Mouse (Mus musculus) G1E (cell line): ENCODE results near the gene Cox14.

Source experiments
- CTCF ChIP-seq: IDR thresholded peaks from 2 replicates; pipeline ENCODE4 v1.5.1; 2012; ENCODE audit warnings: low read depth, low read length, inconsistent platforms, mixed read lengths
- GATA1 ChIP-seq: IDR thresholded peaks from 2 replicates; pipeline ENCODE4 v1.6.1; 2012; ENCODE audit warnings: borderline replicate concordance, low read length, inconsistent platforms, mixed read lengths
- POLR2AphosphoS5 ChIP-seq: IDR thresholded peaks from 2 replicates; pipeline ENCODE4 v1.6.1; 2012; ENCODE audit warnings: low read depth, low read length, inconsistent platforms; ENCODE audit not compliant: insufficient replicate concordance
- TAL1 ChIP-seq: conservative IDR thresholded peaks from 2 replicates; pipeline ENCODE4 v1.6.1; 2012; ENCODE audit warnings: low read depth, low read length, inconsistent platforms, mixed read lengths

DNA sequence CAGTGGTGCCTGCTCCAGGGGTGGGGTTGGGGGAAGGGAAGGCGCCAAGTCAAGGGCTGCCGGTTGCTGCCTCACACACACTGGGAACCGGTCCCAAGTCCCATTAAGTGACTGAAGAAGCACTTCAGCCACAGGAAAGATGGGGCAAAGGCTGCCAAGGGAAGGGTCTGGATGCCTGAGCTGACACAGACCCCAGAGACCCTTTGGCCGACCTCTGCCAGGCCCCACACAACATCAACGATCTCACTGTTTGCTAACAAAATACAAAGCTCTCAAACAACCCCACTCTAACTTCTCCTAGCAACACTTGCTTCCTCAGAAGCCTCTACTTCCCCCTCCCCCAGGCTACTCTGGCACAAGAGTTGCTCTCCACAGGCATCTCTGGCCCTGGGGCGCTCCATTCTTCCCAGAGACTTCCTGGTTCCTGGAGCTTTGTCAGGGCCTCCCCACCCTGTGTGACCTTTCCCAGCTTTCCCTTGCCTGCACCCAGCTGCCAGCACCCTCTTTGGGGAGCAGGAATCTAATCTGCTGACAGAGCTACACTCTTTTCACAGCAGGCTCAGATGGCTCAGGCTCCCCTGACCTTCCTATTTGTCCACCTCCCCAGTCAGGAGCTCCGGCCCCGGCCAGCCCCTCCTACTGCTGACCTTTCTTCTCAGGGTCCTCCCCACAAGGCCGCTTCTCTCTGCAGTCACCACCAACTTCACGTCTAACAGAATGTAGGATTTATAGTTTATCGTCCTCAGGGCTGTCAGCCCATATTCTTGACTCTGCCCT, 1.7 kb upstream of the Cox14 start:
- no peak for TF ChIP-seq CTCF
- no peak for TF ChIP-seq POLR2AphosphoS5
- TF ChIP-seq TAL1: no peak
- TF ChIP-seq GATA1: no peak
